Mouse (Mus musculus): ENCODE data around the gene Slc22a17.

DNA sequence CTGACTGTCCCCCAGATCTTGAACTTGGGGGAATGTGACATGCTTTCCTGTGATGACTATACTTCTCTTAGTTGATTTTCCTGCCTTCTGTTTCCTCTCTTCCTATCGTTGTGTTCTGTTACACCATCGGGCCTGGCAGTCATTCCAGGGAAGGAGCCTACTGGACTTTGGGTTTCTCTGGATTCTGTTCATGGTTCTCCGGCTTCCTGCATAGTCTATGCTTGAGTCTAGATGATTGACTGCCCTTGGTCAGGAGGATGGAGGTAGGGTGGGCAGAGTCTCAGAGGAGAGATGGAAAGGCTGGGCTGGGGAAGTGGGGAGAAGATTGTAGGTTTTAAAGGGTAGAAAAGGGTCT, 27.2 kb upstream of the Slc22a17 start:
- TF ChIP-seq GATA1 (IDR thresholded peaks at IDR 0.05; ENCODE audit: low read length) (no peak), TAL1 (IDR thresholded peaks at IDR 0.05; ENCODE audit: low read length) (no peak)

Measured in erythroblast, embryonic 14.5 days (primary cell).